ENCODE assay signal across 8 mouse cellular contexts in the genomic region with DNA sequence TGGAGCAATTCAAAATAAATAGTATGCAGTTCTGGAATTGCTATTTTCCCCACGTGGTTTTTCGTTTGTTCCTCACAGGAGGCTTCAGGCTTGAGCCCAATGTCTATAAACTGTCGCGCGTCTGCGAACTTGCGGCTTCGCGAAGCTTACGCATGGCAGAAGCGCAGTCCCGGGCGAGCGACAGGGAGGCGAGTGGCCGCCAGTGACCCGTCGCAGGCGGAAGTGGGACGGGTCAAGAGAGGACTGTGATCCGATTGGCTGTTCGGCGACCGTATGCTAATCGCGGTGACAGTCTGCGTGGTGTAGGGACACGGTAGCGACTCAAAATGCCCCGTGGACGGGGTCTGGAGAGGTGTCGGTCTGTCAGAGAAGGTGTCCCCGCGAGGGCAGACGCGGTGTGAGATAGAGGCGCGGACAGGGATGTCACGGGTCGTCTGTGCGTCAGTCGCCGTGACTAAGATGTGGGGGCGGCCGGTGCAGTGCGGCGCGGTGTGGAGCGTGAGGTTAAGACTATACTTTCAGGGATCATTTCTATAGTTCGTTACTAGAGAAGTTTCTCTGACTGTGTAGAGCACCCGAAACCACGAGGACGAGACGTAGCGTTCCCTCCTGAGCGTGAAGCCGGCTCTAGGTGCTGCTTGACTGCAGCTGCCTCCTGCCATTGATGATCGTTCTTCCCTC. TPM values are rescaled to one million over a fixed set of nuclear protein-coding genes. Genes with fewer than 3 reads are reported as not detected.
A peak's percentile ranks its signal among the peaks of the same experiment; 100 is the strongest.
DNase-seq lines count a peak whose midpoint lies in the region; ATAC-seq and TF ChIP-seq lines count a peak whose summit lies in the region.
"Not testable (repeated sequence)": the region's sequence is repeated elsewhere in the genome, so short reads cannot be mapped to it uniquely, and the experiment has no call there.

No protein-coding gene starts in this region.

- peak; percentile 99 for ATAC-seq in hindbrain, postnatal 0 days
- ATAC-seq in megakaryocyte, adult 5-6 weeks (ENCODE audit: poor library complexity, severe bottlenecking), result peak; percentile 97

- under 1% methylated on average over 21 of the region's 58 CpGs for WGBS in hindbrain, postnatal 0 days

- not testable (repeated sequence) for H3K4me1 ChIP-seq in hindbrain, postnatal 0 days (ENCODE audit: insufficient read depth, low read length)

- H3K27ac ChIP-seq in hindbrain, postnatal 0 days, result peak overlapping the region; percentile 56; the same call in 1 of the 2 replicates
- H3K27ac ChIP-seq in left cerebral cortex, adult 2 months, result peak overlapping the region; percentile 69; the same call in 1 of the 2 replicates

- H3K27me3 ChIP-seq in hindbrain, postnatal 0 days (ENCODE audit: insufficient read depth, low read length), result not testable (repeated sequence)

- intact Hi-C loops in left cerebral cortex, adult 2 months (cut with DNase I), result not testable (repeated sequence)

- TF ChIP-seq CTCF in hindbrain, postnatal 0 days (IDR thresholded peaks at IDR 0.05; ENCODE audit: low read depth); left cerebral cortex, adult 2 months (IDR thresholded peaks at IDR 0.05): not testable (repeated sequence)

- DNase-seq in T-cell, adult 2 months (ENCODE audit: low spot score), result peak; percentile 75
- DNase-seq in embryo, embryonic 10 days (ENCODE audit: low spot score), result peak; percentile 88
- peak; percentile 77 to 88 for DNase-seq in gastrocnemius, adult 8-10 months (ENCODE audit: low spot score in 2 of 2)
- peak; percentile 73 for DNase-seq in hindbrain, postnatal 0 days (ENCODE audit: low spot score)
- DNase-seq in left cerebral cortex, adult 2 months (ENCODE audit: extremely low spot score in 1 of 2, low spot score in 2 of 2), result peak; percentile 68 to 77
- peak; percentile 87 for DNase-seq in right cerebral cortex, adult 18-20 months
- DNase-seq in urinary bladder, adult 18-20 months (ENCODE audit: low spot score in 2 of 2), result peak; percentile 52 to 77

- not testable (repeated sequence) for H3K9me3 ChIP-seq in hindbrain, postnatal 0 days (ENCODE audit: low read length)

- peak overlapping the region; percentile 27 for H3K4me3 ChIP-seq in hindbrain, postnatal 0 days (ENCODE audit: low read length)
- peak overlapping the region; percentile 47 for H3K4me3 ChIP-seq in left cerebral cortex, adult 2 months

- peak overlapping the region; percentile 48 for H3K4me2 ChIP-seq in hindbrain, postnatal 0 days (ENCODE audit: low read depth, low read length)

- H3K36me3 ChIP-seq in hindbrain, postnatal 0 days (ENCODE audit: insufficient read depth, low read length), result not testable (repeated sequence)

- H3K9ac ChIP-seq in hindbrain, postnatal 0 days (replicated peaks; ENCODE audit: low read length), result not testable (repeated sequence)

RNA-seq across cellular contexts. Expression of a gene that starts 57.1 kb away (rescaled TPM):
- total RNA-seq in gastrocnemius, adult 8-10 months (2022), result not detected
- total RNA-seq in hindbrain, postnatal 0 days (2014; rRNA removed), result 0.47 and 0.73 TPM in 2 replicates
- 2.6 and 3.4 TPM in 2 replicates for polyA plus RNA-seq in hindbrain, postnatal 0 days (2015; fragmentation: Nextera tagmentation; extraction: Ambion mirVana)
- under 1 TPM; 0.09 to 0.16 TPM for total RNA-seq in left cerebral cortex, adult 2 months (2021)
- total RNA-seq in megakaryocyte, adult 5-6 weeks (2015), result 0.13 and 0.43 TPM in 2 replicates
- 0.15 and 1.1 TPM in 2 replicates for total RNA-seq in megakaryocyte, adult 5-6 weeks (2017)

RNA-seq across cellular contexts. Expression of a gene that starts 57.2 kb away (rescaled TPM):
- total RNA-seq in gastrocnemius, adult 8-10 months (2022), result under 1 TPM; 0.11 to 0.31 (median 0.24) TPM
- total RNA-seq in hindbrain, postnatal 0 days (2014; rRNA removed), result 3.5 and 3.7 TPM in 2 replicates
- 2.0 and 4.2 TPM in 2 replicates for polyA plus RNA-seq in hindbrain, postnatal 0 days (2015; fragmentation: Nextera tagmentation; extraction: Ambion mirVana)
- total RNA-seq in left cerebral cortex, adult 2 months (2021), result 1 to 10 TPM; 3.1 to 4.4 TPM
- total RNA-seq in megakaryocyte, adult 5-6 weeks (2015), result 4.6 and 4.8 TPM in 2 replicates
- 5.2 and 5.7 TPM in 2 replicates for total RNA-seq in megakaryocyte, adult 5-6 weeks (2017)

Comparison
In these comparisons a context has a peak if more than half of its experiments do, and no peak if none do; other contexts are left out.
1. Peak in every context shown above with its lines: DNase-seq, ATAC-seq, H3K4me3 ChIP-seq and H3K27ac ChIP-seq.